Comparison of ENCODE assay signal across 8 mouse cellular contexts in the genomic region with DNA sequence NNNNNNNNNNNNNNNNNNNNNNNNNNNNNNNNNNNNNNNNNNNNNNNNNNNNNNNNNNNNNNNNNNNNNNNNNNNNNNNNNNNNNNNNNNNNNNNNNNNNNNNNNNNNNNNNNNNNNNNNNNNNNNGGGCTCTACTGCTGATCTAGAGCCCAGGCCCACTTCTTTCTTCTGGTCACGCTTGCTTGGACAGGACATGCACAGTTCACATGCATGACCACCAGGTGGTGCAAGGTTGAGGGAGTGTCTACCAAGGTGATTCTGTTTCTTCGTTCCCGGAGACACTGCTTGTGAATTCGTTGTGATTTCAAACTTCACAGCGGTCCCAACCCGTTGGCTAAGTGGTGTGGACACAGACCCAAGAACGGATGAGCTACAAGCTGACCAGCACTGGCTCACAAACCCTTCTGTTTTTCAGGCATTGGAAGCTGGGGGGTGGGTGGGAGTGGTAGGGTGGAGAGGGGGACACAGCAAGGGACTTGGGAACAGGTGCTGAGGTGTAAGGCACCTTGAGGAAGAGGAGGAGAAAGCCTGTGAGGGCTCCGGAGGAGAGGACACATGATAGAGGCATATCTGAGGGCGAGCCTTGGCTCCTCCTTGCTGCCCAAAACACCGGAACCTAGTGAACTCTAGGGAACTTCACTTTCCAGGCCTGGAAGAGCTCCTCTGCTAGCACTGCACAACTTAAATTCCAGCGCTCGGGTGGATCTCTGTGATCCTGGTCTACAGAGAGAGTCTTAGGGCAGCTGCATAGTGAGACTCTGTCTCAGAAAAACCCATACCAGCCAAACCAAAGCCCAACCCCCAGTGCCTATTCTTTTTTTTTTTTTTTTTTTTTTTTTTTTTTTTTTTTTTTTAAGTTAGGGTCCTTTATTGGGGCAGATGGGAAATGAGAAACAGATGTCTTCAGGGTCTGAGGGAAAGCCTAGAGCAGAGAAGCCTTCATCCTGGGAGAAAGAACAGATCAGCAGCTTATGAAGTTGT. TPM values are rescaled to one million over a fixed set of nuclear protein-coding genes. Genes with fewer than 3 reads are reported as not detected.
A peak's percentile ranks its signal among the peaks of the same experiment; 100 is the strongest.
DNase-seq lines count a peak whose midpoint lies in the region; ATAC-seq and TF ChIP-seq lines count a peak whose summit lies in the region.

No protein-coding gene starts in this region.

- TF ChIP-seq POLR2A in heart, adult 2 months (IDR thresholded peaks at IDR 0.05; ENCODE audit: insufficient read depth, low read depth, low read length): no peak
- TF ChIP-seq POLR2A in kidney, adult 2 months (IDR thresholded peaks at IDR 0.05; ENCODE audit: low read depth, low read length): no peak

- H3K27me3 ChIP-seq in embryonic facial prominence, embryonic 10.5 days (replicated peaks; ENCODE audit: low read depth, poor library complexity, severe bottlenecking): no peaks in the 10 kb centered on the region
- no peaks in the 10 kb centered on the region for H3K27me3 ChIP-seq in heart, adult 2 months (ENCODE audit: control insufficient read depth, insufficient read depth, low read length)
- no peaks in the 10 kb centered on the region for H3K27me3 ChIP-seq in kidney, adult 2 months (replicated peaks; ENCODE audit: control insufficient read depth, insufficient read depth, low read length)
- no peaks in the 10 kb centered on the region for H3K27me3 ChIP-seq in liver, embryonic 11.5 days (replicated peaks; ENCODE audit: control insufficient read depth, insufficient read depth, low read length)
- H3K27me3 ChIP-seq in stomach, embryonic 15.5 days (replicated peaks): no peaks in the 10 kb centered on the region

- H3K9ac ChIP-seq in heart, adult 2 months (ENCODE audit: low read depth, low read length): peak overlapping the region; percentile 68
- peak overlapping the region; percentile 30; the same call in 1 of the 2 replicates for H3K9ac ChIP-seq in liver, embryonic 11.5 days (ENCODE audit: low read depth, low read length)
- H3K9ac ChIP-seq in stomach, embryonic 15.5 days: no peak overlapping the region

- peak; percentile 87 for TF ChIP-seq CTCF in heart, adult 2 months (IDR thresholded peaks at IDR 0.05)
- peak; percentile 98 for TF ChIP-seq CTCF in kidney, adult 2 months (conservative IDR thresholded peaks at IDR 0.05; ENCODE audit: insufficient read depth, insufficient read length, low read depth, low read length)

- no peaks in the 10 kb centered on the region for H3K9me3 ChIP-seq in embryonic facial prominence, embryonic 10.5 days
- no peaks in the 10 kb centered on the region for H3K9me3 ChIP-seq in liver, embryonic 11.5 days (ENCODE audit: control insufficient read depth, low read length)
- no peaks in the 10 kb centered on the region for H3K9me3 ChIP-seq in stomach, embryonic 15.5 days

- H3K4me2 ChIP-seq in liver, embryonic 11.5 days: peak overlapping the region; percentile 65
- peak overlapping the region; percentile 48 for H3K4me2 ChIP-seq in stomach, embryonic 15.5 days

- DNase-seq in 3T3-L1 (ENCODE audit: low read depth, low spot score): peak; percentile 87
- peak; percentile 86 for DNase-seq in adrenal gland, postnatal 10 days
- DNase-seq in embryonic facial prominence, embryonic 10.5 days (ENCODE audit: low spot score): peak; percentile 85
- peak; percentile 75 to 81 for DNase-seq in heart, adult 2 months
- peak; percentile 87 for DNase-seq in kidney, adult 2 months
- DNase-seq in liver, embryonic 11.5 days (ENCODE audit: low spot score): peak; percentile 65
- DNase-seq in naive thymus-derived CD4-positive, alpha-beta T cell, adult 2 months (ENCODE audit: low read depth): peak; percentile 88

- no peaks in the 10 kb centered on the region for H3K79me2 ChIP-seq in heart, adult 2 months (replicated peaks; ENCODE audit: control insufficient read depth, insufficient read depth, low read length)

- H3K36me3 ChIP-seq in embryonic facial prominence, embryonic 10.5 days (replicated peaks): no peaks in the 10 kb centered on the region
- H3K36me3 ChIP-seq in heart, adult 2 months (ENCODE audit: control insufficient read depth, insufficient read depth, low read length): no peaks in the 10 kb centered on the region
- H3K36me3 ChIP-seq in kidney, adult 2 months (ENCODE audit: control insufficient read depth, insufficient read depth, low read length): no peaks in the 10 kb centered on the region
- no peaks in the 10 kb centered on the region for H3K36me3 ChIP-seq in liver, embryonic 11.5 days (ENCODE audit: control insufficient read depth, insufficient read depth, low read length)
- H3K36me3 ChIP-seq in stomach, embryonic 15.5 days: no peaks in the 10 kb centered on the region

- TF ChIP-seq EP300 in heart, adult 2 months (IDR thresholded peaks at IDR 0.05; ENCODE audit: insufficient read depth, low read depth, low read length): 0 out of 2 replicates have a peak, but pooled peaks have one; percentile 86

- 0 out of 2 replicates have a peak, but pooled peaks have one; percentile 27 for ATAC-seq in liver, embryonic 11.5 days (replicated peaks; ENCODE audit: low FRiP score)
- peak; percentile 42; the same call in 1 of the 2 replicates for ATAC-seq in stomach, embryonic 15.5 days (ENCODE audit: insufficient read depth, low FRiP score, low read depth)

- WGBS in embryonic facial prominence, embryonic 10.5 days: 16% methylated on average over 12 of the region's 12 CpGs
- whole genome bisulfite sequencing in heart, adult 2 months: 7% methylated on average over 12 of the region's 12 CpGs
- 10% methylated on average over 12 of the region's 12 CpGs for WGBS in kidney, adult 2 months
- WGBS in liver, embryonic 11.5 days: 11% methylated on average over 12 of the region's 12 CpGs
- 16% methylated on average over 12 of the region's 12 CpGs for WGBS in stomach, embryonic 15.5 days

- peak overlapping the region; percentile 40 for H3K4me3 ChIP-seq in embryonic facial prominence, embryonic 10.5 days
- peak overlapping the region; percentile 27 for H3K4me3 ChIP-seq in heart, adult 2 months
- H3K4me3 ChIP-seq in kidney, adult 2 months (ENCODE audit: insufficient read depth, low read depth, low read length): peak overlapping the region; percentile 35; the same call in 1 of the 2 replicates
- H3K4me3 ChIP-seq in liver, embryonic 11.5 days (ENCODE audit: low read depth, low read length): peak overlapping the region; percentile 31
- peak overlapping the region; percentile 9; the same call in 1 of the 2 replicates for H3K4me3 ChIP-seq in stomach, embryonic 15.5 days (replicated peaks)

- H3K27ac ChIP-seq in embryonic facial prominence, embryonic 10.5 days (replicated peaks): peak overlapping the region; percentile 81
- H3K27ac ChIP-seq in heart, adult 2 months: peak overlapping the region; percentile 43
- no peak overlapping the region for H3K27ac ChIP-seq in kidney, adult 2 months (ENCODE audit: insufficient read depth, low read depth, low read length)
- H3K27ac ChIP-seq in liver, embryonic 11.5 days (ENCODE audit: low read depth, low read length): no peak overlapping the region
- H3K27ac ChIP-seq in stomach, embryonic 15.5 days: peak overlapping the region; percentile 81

- peaks cover 40% of the 10 kb centered on the region for H3K4me1 ChIP-seq in embryonic facial prominence, embryonic 10.5 days
- peaks cover 8% of the 10 kb centered on the region for H3K4me1 ChIP-seq in heart, adult 2 months (ENCODE audit: control insufficient read depth, insufficient read depth, low read length)
- peaks cover 11% of the 10 kb centered on the region for H3K4me1 ChIP-seq in kidney, adult 2 months (ENCODE audit: control insufficient read depth, insufficient read depth, low read length)
- peaks cover 19% of the 10 kb centered on the region for H3K4me1 ChIP-seq in liver, embryonic 11.5 days (replicated peaks; ENCODE audit: control insufficient read depth, insufficient read depth, low read length)
- peaks cover 10% of the 10 kb centered on the region; the same call in 1 of the 2 replicates for H3K4me1 ChIP-seq in stomach, embryonic 15.5 days

- intact Hi-C loops in heart, adult 2 months (cut with DNase I): loop anchor here (2.0 kb wide), 1 partner anchor 78 kb away; no protein-coding TSS in a partner anchor

RNA-seq across cellular contexts. Expression of a gene that starts 16.8 kb away (rescaled TPM):
- 10 to 100 TPM; 57.2 to 62.3 TPM for total RNA-seq in adrenal gland, postnatal 10 days (2021)
- 190 and 192 TPM in 2 replicates for polyA plus RNA-seq in embryonic facial prominence, embryonic 10.5 days (2016; fragmentation: Nextera tagmentation; extraction: Ambion mirVana)
- 10 to 100 TPM; 27.0 to 31.7 TPM for total RNA-seq in heart, adult 2 months (2021)
- 13.8 and 28.8 TPM in 2 replicates for polyA plus RNA-seq in heart, adult 2 months (2012; rRNA removed)
- polyA plus RNA-seq in kidney, adult 2 months (2012; rRNA removed): 21.2 and 30.1 TPM in 2 replicates
- polyA plus RNA-seq in liver, embryonic 11.5 days (2014; fragmentation: Nextera tagmentation; extraction: Ambion mirVana): 167 and 178 TPM in 2 replicates
- polyA plus RNA-seq in stomach, embryonic 15.5 days (2015; fragmentation: Nextera tagmentation; extraction: Ambion mirVana): 137 and 144 TPM in 2 replicates

RNA-seq across cellular contexts. Expression of a gene that starts 52.6 kb away (rescaled TPM):
- total RNA-seq in adrenal gland, postnatal 10 days (2021): 100 to 1,000 TPM; 199 to 219 TPM
- polyA plus RNA-seq in embryonic facial prominence, embryonic 10.5 days (2016; fragmentation: Nextera tagmentation; extraction: Ambion mirVana): 608 and 633 TPM in 2 replicates
- total RNA-seq in heart, adult 2 months (2021): 100 to 1,000 TPM in 1 of 2 experiments, 10 to 100 TPM in 1; 60.2 to 114 TPM
- polyA plus RNA-seq in heart, adult 2 months (2012; rRNA removed): 5.9 and 11.5 TPM in 2 replicates
- polyA plus RNA-seq in kidney, adult 2 months (2012; rRNA removed): 11.8 and 23.1 TPM in 2 replicates
- polyA plus RNA-seq in liver, embryonic 11.5 days (2014; fragmentation: Nextera tagmentation; extraction: Ambion mirVana): 389 and 420 TPM in 2 replicates
- 361 and 370 TPM in 2 replicates for polyA plus RNA-seq in stomach, embryonic 15.5 days (2015; fragmentation: Nextera tagmentation; extraction: Ambion mirVana)

Comparison
In these comparisons a context has a peak if more than half of its experiments do, and no peak if none do; other contexts are left out.
1. H3K27ac ChIP-seq: peak in embryonic facial prominence, embryonic 10.5 days (single experiment), heart, adult 2 months (single experiment) and stomach, embryonic 15.5 days (single experiment); none in kidney, adult 2 months (single experiment) and liver, embryonic 11.5 days (single experiment).
2. RNA of a gene that starts 52.6 kb away (polyA plus RNA-seq): 608 to 633 TPM in embryonic facial prominence, embryonic 10.5 days, 389 to 420 TPM in liver, embryonic 11.5 days and 361 to 370 TPM in stomach, embryonic 15.5 days; 11.8 to 23.1 TPM in kidney, adult 2 months and 5.9 to 11.5 TPM in heart, adult 2 months; every median in the first group is over 10 times any median in the second.
3. Peak in every context shown above with its lines, with median percentiles within 50 percentile points of each other: DNase-seq and H3K4me3 ChIP-seq.